Mouse (Mus musculus) olfactory bulb, adult 2 months (tissue): ENCODE measurements around the gene Mrpl33. TPM values are rescaled to one million over a fixed set of nuclear protein-coding genes. Genes with fewer than 3 reads are reported as not detected.

Source experiments
- H3K27ac ChIP-seq: fragments of 200-500 bp; 2 replicates; pipeline ENCODE4 v1.5.1; 2012; ENCODE audit warnings: low read depth, low read length; ENCODE audit not compliant: insufficient read depth
- H3K4me1 ChIP-seq: fragments of 200-500 bp; 2 replicates; pipeline ENCODE4 v1.6.1; 2012; ENCODE audit warnings: low read length; ENCODE audit not compliant: control insufficient read depth, insufficient read depth
- H3K4me3 ChIP-seq: fragments of 200-500 bp; 2 replicates; pipeline ENCODE4 v1.5.1; 2012; ENCODE audit warnings: mild to moderate bottlenecking, low read depth, low read length, moderate library complexity; ENCODE audit not compliant: insufficient read depth
- CTCF ChIP-seq: fragments of 200-500 bp; IDR thresholded peaks from 2 replicates; pipeline ENCODE4 v1.5.1; 2012; ENCODE audit warnings: low read depth, mild to moderate bottlenecking, low read length, moderate library complexity; ENCODE audit not compliant: insufficient read depth
- POLR2A ChIP-seq: fragments of 200-500 bp; IDR thresholded peaks from 2 replicates; pipeline ENCODE4 v1.6.1; 2012; ENCODE audit warnings: mild to moderate bottlenecking, low read depth, low read length, moderate library complexity; ENCODE audit not compliant: insufficient read depth
- WGBS: fragments of 180-500 bp; shearing (Covaris S2); methylation state at CpG from one replicate; pipeline ENCODE4 v1.1.7; 2018; 5-methylcytosine and 5-hydroxymethylcytosine counted together
- polyA plus RNA-seq: library from polyadenylated mRNA; stranded (reverse); fragments of >200 nt; gene quantifications from 2 replicates; pipeline ENCODE4 v1.2.4, GENCODE M21; 2012; ENCODE audit warnings: low replicate concordance; ENCODE audit not compliant: missing spikeins, insufficient read depth, insufficient read length

The Mrpl33 gene
- polyA plus RNA-seq, 1 experiment: not detected

DNA sequence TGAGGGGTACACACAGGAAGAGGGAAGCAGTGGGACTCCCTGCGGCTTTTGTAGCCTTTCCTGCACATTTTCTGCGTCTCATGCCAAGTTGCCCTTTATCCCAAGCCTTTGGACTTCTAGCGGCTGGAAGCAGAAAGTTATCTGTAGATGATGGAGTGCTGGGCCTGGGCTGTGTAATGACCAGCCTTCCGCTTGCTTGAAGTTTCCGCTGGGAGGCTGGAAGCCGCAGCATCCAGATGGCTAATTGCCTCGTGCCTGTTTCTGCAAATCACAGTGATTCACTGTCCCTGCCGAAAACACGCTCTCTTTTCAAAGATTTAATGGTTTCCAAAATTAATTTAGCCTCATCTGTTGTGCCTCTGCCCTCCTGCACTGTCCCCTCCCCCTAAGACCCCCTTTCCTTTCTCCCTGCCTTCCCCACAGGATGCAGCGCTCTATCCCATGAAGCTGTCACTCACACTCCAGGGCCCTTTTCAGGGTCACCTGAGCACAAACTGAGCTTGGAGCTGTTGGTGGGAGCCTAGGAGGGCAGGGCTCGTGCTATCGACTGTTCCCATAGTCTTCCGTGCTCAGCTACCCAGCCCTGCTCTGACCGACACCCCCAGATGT lies 6.9 kb upstream of the Mrpl33 start:
- TF ChIP-seq POLR2A: no peak
- TF ChIP-seq CTCF: no peak
- Histone ChIP-seq H3K4me3 (no peak overlapping the region), H3K27ac (peak overlapping the region; percentile 77), H3K4me1 (peaks cover 17% of the 10 kb centered on the region)
- 27% methylated on average over 14 of the region's 14 CpGs for WGBS

DNA sequence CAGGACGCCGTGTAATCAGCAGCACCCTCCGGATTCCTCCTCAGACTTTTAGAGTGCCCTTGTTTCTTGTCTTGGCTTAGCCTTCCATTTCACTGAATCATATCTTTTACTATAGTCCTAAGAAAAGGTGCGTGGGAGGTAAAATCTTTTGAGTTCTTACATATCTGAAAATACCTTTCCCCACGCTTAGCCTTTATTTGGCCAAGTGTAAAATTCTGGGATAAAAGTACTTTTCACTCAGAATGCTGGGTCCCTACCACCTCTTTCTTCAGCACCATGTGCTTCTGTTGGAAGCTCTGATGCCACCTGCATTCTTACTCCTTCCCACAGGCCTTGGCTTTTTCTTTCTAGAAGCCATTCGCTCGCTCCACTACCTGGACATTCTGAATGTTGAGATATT lies 5.6 kb upstream of the Mrpl33 start:
- WGBS: 91% methylated on average over 7 of the region's 7 CpGs
- Histone ChIP-seq H3K27ac (no peak overlapping the region; the same call in 1 of the 2 replicates), H3K4me3 (no peak overlapping the region), H3K4me1 (peaks cover 22% of the 10 kb centered on the region)
- TF ChIP-seq POLR2A (no peak), CTCF (no peak)

- Histone ChIP-seq H3K27ac (peak overlapping the region; percentile 83; the same call in 1 of the 2 replicates), H3K4me1 (peaks cover 14% of the 10 kb centered on the region), H3K4me3 (no peak overlapping the region)
- WGBS: 69% methylated on average over 4 of the region's 4 CpGs
- TF ChIP-seq CTCF (no peak), POLR2A (no peak)
Observed at GRCm38 (mm10) chr5:31595868-31596267, 867 bp upstream of the Mrpl33 start.

DNA sequence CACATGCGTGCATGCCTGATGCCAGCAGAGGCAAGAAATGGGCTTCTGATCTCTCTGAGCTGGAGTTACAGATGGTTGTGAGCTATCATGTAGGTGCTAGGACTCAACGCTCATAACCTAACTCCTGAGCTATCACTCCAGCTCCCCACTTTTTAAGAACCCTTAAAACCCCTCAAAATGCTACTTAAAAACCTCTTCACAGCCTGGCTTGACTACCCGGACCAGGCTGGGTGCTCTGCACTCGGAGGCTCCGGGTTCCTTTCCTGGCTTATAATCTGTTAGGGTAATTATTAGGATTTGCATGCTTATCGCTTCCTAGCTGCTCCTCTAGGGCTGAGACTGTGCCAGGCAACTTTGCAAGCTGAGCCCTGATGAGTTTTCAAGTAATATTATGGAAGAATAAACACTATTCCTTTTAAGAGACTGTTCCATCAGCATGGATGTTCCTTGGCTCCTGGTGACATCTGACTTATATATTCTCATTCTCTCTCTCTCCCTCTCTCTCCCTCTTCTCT lies 752 bp downstream of the Mrpl33 start:
- Histone ChIP-seq H3K4me1 (peaks cover 16% of the 10 kb centered on the region), H3K27ac (peak overlapping the region; percentile 83; the same call in 1 of the 2 replicates), H3K4me3 (no peak overlapping the region)
- 46% methylated on average over 6 of the region's 6 CpGs for WGBS
- TF ChIP-seq POLR2A (no peak), CTCF (no peak)

- H3K4me3 ChIP-seq: no peak overlapping the region
- peak overlapping the region; percentile 61; the same call in 1 of the 2 replicates for H3K27ac ChIP-seq
- 84% methylated on average over 7 of the region's 7 CpGs for WGBS
- no peak for TF ChIP-seq CTCF
- no peak for TF ChIP-seq POLR2A
- H3K4me1 ChIP-seq: peaks cover 17% of the 10 kb centered on the region
Observed at GRCm38 (mm10) chr5:31598121-31598520, 1.4 kb downstream of the Mrpl33 start.

DNA sequence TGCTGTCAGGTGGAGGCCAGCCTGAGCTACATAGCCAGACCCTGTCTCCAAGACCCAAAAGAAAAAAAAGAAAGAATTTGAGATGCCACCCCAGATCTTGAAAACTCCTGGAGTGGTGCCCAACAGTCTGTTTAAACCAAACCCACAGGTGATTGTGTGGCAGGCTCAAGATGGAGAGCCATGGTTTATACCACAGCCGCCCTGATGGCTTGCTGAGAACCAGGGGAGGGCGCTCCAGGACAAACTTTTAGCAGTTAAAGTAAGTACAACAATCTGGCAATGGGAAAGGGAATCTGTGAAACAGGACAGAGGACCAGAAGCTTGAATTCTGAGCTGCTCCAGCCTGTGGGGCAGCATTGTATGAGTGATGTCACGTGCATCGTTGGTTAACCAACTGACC lies 1.8 kb downstream of the Mrpl33 start:
- peaks cover 17% of the 10 kb centered on the region for H3K4me1 ChIP-seq

DNA sequence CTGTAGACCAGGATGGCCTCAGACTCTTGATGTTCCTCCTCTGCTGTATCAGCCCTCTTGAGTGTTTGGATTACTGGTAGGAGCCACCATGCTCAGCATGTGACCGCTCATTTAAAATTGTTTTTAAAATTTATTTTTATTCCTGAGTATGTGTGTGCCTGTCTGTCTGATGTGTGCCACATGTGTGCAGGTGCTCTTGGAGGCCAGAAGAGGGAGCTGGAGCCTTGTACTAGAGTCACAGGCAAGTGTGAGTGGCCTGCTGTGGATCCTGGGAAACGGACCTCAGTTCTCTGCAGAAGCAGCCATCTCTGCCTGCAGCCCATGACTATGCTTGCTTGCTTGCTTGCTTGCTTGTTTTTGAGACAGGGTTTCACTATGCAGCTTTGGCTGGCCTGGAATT lies 2.4 kb downstream of the Mrpl33 start:
- H3K27ac ChIP-seq: no peak overlapping the region
- TF ChIP-seq CTCF (no peak), POLR2A (no peak)
- 83% methylated on average over 2 of the region's 2 CpGs for WGBS

More for the DNA sequence above, 1.8 kb downstream of the Mrpl33 start:
- WGBS: 72% methylated on average over 4 of the region's 4 CpGs
- no peak; the same call in 1 of the 2 replicates for TF ChIP-seq CTCF
- no peak for TF ChIP-seq POLR2A
- Histone ChIP-seq H3K27ac (no peak overlapping the region), H3K4me3 (no peak overlapping the region)

DNA sequence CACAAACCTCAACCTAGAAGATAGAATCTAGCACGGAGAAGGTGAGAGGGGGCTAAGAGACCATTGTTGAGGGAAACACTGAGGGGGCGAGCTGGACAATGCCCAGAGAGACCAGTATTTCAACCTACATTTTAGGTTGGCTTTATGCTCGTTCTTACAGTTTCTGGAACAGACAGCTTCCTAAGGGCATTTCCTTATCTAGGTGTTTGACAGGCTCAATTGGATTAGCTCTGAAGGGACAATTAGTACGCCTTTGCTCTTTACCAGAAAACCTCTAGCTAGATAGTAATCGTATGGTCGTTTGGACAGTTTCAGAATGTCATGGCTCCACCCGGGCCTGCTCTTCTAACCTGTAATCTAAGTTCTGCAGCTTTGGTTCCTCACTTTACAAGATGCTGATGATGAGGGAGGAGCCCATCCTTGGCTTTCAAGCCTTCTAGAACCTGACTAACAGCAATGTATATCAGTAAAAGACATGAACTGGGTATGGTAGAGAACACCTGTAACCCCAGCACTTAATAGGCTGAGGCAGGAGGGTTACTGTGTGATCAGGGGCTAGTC lies 4.5 kb downstream of the Mrpl33 start:
- Histone ChIP-seq H3K4me1 (peaks cover 13% of the 10 kb centered on the region), H3K4me3 (no peak overlapping the region), H3K27ac (no peak overlapping the region)
- TF ChIP-seq POLR2A: no peak
- TF ChIP-seq CTCF: no peak
- WGBS: 91% methylated on average over 7 of the region's 7 CpGs

More for the DNA sequence above, 2.4 kb downstream of the Mrpl33 start:
- Histone ChIP-seq H3K4me3 (no peak overlapping the region), H3K4me1 (peaks cover 17% of the 10 kb centered on the region)

- Histone ChIP-seq H3K4me3 (no peak overlapping the region), H3K27ac (peak overlapping the region; percentile 16; the same call in 1 of the 2 replicates), H3K4me1 (peaks cover 5% of the 10 kb centered on the region)
- no peak for TF ChIP-seq CTCF
- TF ChIP-seq POLR2A: no peak
- 88% methylated on average over 1 of the region's 1 CpGs for WGBS
Observed at GRCm38 (mm10) chr5:31602377-31602776, 5.6 kb downstream of the Mrpl33 start.
